Mouse (Mus musculus) telencephalon, adult 2 months (tissue): ENCODE results near the gene Hist1h2bq.

Experiments used
- DNase-seq: peaks from one replicate; pipeline ENCODE4 v3.0.0-alpha.2; 2011; ENCODE audit warnings: low read depth, low spot score

The Hist1h2bq gene

DNA sequence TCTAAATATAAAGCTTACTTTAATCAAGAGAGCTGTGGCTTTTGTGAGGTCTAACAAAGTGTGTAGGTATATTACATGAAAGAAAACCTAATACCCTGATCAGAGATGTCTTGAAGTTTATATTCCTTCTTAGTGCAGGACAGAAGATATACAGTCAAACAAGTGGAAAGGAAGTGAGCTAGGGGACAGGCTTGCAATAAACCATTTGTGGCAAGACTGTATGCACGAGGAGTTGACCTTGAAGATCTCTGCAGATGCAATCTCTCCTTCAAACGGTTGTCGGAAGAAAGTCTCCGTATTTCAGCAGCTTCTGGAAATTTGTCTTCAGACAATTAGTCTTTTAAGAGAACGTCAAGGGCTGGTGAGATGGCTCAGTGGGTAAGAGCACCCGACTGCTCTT lies 20.1 kb downstream of the Hist1h2bq start:
- no peak for DNase-seq

DNA sequence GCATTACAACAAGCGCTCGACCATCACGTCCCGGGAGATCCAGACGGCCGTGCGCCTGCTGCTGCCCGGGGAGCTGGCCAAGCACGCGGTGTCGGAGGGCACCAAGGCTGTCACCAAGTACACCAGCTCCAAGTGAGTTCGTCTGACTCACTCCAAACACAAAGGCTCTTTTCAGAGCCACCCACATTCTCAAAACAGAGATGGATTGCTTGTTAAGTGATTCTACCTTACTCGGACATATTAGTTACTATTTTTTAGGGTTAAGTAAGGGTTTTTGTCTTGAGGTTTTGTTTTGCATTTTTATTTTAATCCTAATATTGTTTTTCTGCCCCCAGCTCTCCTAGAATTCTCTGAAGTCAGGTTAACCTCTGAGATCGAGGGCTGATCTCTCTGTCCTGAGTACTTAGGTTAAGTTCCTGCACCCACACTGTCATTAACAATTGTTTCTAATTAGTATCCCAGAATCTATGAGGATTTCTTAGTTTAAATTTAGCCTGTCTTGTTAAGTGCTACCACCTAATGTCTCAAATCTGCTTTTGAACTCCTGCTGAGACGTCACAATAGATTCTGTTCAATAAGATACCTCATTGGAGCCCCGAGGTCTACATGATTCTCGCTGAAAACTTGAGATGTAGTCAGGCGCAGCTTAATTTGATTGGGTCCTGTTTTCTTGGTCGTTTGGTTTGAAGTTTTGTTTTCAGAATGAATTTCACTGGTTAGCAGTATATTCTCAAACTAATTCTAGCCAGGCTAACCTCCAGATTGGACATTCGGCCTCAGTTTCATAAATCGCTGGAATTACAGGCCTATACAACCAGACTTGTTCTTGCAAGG lies 22.0 kb downstream of the Hist1h2bq start:
- no peak for DNase-seq

DNA sequence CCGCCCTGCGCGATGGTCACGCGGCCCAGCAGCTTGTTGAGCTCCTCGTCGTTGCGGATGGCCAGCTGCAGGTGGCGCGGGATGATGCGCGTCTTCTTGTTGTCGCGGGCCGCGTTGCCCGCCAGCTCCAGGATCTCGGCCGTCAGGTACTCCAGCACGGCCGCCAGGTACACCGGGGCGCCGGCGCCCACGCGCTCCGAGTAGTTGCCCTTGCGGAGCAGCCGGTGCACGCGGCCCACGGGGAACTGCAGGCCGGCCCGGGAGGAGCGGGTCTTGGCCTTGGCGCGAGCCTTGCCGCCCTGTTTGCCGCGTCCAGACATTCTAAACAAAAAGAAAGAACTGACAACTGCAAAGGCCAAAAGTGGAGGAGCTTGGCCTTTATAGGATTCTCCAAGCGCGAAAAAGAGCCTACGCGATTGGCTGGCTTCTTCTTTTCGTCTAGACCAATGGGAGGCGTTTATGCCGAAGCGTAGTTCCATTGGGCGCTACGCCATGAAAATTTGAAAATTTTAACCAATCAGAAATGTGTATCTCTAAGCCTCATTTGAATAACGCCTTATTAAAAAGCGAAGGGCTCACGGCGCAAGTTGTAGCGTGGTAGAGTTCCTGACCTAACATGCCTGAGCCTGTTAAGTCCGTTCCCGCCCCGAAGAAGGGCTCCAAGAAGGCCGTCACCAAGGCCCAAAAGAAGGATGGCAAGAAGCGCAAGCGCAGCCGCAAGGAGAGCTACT lies 22.9 kb downstream of the Hist1h2bq start, which contains the start of the genes Hist1h2an and Hist1h2bp:
TSS of gene Hist1h2an (minus strand) at position 320 of the 731 bp plus-strand sequence.
TSS of gene Hist1h2bp (plus strand) at position 563 of the 731 bp plus-strand sequence.
- DNase-seq: peak; percentile 98

DNA sequence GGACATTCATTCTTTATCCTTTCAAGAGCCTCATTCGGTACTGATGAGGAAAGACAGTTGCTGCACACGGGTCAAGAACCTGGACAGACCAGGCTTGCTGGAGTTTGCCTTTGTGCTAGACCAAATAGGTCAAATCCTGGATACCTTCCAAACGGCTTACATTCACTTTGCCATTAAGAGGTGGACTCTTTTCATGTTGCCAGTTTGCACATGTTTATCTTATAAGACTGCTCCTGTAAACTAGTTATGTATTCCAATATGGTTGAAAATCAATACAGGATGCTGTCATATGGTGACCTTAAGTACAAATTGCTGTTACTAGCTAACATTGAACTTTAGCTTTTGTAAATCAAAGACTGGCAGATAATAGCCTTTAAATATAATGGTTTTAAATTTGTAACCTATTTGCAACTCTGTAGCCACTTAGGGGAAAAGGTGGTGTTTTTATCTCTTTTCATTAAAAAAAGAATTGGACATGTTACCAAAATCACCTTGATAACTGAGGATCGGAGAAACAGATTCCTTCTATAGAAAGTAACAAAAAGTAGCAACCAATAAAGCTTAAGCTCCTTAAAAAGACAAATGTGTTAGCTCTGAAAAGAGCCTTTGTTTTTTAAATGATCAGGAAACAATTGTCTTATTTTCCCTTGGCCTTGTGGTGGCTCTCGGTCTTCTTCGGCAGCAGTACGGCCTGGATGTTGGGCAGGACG lies 23.7 kb downstream of the Hist1h2bq start:
- DNase-seq: no peak

DNA sequence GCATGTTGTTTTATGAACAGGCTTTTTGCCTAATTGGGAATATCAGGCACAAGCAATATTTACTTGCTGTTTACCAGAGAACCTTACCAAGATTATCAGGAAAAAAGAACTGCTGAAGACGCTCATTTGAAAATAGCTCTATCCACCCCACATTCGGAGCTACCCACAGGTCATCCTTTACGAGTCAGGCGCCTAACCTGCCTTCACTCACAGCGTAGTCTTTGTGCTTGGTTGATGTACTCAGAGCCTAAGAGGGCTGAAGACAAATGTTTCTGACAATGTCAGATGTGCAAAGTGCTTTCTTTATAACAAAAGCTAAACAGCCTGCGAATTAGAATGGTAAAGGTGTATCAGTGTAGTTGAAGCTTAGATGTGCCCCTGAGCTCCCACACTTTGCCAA lies 25.7 kb downstream of the Hist1h2bq start:
- no peak for DNase-seq

DNA sequence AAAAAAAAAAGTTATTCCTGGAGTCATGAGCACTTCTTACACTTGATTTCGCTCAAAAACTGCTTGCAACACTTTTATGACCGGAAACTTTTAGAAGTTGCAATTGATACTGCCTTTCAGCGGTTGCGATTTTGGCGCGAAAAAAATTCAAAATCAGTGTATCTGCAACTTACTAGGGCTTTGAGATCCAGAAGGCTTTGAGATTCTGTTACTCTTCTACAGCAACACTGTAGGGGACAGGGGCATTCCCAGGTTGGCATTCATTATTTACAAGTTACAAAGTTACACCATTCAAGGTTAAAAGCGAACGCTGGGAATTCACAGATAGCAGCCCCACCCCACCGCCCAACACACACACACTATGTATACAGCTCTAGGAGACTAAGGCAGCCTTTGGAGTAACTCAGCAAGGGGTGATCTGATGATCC lies 26.2 kb downstream of the Hist1h2bq start:
- DNase-seq: peak; percentile 26

DNA sequence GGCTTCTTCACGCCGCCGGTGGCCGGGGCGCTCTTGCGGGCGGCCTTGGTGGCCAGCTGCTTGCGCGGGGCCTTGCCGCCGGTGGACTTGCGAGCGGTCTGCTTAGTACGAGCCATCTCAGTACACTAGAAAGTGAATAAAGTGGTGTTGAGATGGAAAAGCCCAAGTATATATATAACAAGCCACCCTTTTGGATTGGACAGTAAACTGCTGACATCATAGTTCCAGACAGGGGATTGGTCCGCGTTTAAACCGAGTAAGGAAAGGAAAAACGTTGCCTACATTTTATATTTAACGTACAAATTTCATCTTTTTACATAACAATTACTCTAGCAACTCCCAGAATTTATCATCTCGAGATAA lies 26.8 kb downstream of the Hist1h2bq start, which contains the start of gene Hist1h3i:
TSS of gene Hist1h3i (minus strand) at position 116 of the 363 bp plus-strand sequence.
- DNase-seq: peak; percentile 94

DNA sequence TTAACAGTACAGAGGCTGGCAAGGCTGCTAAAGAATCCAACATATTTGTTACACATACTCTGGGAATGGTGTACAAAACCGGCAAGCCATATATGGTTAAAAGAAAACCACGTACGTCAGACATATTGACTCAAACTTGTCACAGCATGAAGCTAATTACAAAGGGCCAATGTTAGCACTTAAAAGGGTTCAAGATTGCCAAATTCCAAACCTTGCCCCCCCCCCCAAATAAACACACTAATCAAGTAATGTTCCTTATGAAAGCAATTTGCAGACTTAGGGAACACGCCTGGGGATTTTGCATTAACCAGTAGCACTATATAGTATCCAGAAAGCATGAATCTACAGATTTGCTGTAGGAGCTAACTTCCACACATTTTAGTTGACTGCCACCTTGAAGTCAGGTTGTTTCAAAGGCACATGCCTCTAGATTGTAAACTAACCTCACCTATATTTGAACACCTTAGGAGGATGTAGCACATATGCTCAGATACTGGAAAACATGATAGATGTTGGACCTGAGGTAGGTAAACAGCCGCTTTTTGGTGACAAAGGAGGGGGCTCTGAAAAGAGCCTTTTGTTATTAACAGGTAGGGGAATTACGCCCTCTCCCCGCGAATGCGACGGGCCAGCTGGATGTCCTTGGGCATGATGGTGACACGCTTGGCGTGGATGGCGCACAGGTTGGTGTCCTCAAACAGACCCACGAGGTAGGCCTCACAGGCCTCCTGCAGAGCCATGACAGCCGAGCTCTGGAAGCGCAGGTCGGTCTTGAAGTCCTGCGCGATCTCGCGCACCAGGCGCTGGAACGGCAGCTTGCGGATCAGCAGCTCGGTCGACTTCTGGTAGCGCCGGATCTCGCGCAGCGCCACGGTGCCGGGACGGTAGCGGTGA lies 27.4 kb downstream of the Hist1h2bq start:
- peak; percentile 5 for DNase-seq

DNA sequence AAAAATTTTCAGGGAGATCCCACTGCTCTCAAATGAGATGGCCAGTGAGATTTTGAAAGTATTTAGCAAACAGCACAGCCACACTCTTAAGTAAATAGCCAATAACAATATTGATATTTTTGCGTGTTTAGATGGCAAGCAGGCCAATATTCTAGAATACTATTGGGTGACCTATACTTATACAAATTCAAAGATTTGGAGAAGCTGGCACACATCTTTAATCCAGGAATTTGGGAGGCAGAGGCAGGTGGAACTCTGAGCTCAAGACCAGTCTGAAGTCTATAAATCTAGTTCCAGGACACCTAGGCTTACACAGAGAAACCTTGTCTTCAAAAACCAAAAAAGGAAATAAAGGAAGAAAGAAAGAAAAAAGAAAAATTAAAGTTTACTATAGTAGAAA lies 28.4 kb downstream of the Hist1h2bq start:
- no peak for DNase-seq

DNA sequence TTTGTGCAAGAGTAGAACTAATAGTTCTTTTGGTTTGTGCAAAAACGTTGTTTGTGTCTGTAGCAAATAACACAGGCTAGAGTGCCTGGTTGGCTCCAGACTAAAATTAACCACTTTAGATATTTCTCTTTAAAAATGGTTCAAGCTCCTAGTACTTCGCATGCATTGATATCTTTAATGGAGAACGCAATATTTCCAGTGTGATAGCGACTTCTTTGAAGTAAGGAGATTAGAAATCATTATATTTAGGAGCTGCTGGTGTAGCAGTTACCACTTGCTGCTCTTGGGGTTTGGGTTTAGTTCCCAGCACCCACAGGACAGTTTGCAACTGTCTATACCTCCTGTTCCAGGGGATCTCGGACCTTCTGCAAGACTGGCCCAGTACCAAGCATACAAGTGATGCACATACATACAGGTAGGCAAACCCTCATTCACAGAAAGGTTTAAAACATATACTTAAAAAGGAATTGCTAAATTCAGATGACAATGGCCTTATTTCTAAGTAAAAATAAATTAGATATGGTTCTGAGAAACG lies 28.9 kb downstream of the Hist1h2bq start:
- DNase-seq: no peak

DNA sequence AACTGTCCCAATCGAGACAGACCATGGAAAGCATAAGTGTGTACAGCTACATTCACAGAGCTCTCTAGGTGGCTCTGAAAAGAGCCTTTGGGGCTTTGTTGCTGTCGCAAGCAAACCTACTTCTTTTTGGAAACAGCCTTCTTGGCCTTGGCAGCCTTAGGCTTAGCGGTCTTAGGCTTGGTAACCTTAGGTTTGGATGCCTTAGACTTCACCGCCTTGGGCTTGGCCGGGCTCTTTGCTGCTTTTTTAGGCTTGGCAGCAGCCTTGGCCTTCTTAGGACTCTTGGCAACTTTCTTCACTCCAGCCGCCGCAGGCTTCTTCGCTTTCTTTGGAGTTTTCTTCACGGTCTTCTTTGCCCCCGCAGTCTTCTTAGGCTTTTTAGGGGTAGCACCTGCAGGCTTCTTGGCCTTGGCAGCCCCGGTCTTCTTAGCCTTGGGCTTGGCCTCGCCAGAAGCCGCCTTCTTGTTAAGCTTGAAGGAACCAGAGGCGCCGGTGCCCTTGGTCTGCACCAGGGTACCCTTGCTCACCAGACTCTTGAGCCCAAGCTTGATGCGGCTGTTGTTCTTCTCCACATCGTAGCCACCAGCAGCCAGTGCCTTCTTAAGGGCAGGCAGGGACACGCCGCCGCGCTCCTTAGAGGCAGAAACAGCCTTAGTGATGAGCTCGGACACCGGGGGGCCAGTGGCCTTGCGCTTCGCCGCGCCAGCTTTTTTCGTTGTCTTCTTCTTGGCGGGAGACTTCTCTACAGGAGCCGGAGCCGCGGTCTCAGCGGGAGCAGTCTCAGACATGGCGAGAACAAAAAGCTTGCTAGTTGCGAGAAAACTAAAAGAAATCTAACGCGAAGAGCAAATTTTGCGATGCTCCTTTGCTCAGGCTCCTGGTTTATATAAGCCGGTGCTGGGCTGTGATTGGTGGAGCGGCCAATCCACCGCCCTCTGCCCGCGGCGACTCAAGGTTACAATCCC lies 29.9 kb downstream of the Hist1h2bq start, which contains the start of gene Hist1h1b:
TSS of gene Hist1h1b (minus strand) at position 859 of the 965 bp plus-strand sequence.
- peak; percentile 31 for DNase-seq

DNA sequence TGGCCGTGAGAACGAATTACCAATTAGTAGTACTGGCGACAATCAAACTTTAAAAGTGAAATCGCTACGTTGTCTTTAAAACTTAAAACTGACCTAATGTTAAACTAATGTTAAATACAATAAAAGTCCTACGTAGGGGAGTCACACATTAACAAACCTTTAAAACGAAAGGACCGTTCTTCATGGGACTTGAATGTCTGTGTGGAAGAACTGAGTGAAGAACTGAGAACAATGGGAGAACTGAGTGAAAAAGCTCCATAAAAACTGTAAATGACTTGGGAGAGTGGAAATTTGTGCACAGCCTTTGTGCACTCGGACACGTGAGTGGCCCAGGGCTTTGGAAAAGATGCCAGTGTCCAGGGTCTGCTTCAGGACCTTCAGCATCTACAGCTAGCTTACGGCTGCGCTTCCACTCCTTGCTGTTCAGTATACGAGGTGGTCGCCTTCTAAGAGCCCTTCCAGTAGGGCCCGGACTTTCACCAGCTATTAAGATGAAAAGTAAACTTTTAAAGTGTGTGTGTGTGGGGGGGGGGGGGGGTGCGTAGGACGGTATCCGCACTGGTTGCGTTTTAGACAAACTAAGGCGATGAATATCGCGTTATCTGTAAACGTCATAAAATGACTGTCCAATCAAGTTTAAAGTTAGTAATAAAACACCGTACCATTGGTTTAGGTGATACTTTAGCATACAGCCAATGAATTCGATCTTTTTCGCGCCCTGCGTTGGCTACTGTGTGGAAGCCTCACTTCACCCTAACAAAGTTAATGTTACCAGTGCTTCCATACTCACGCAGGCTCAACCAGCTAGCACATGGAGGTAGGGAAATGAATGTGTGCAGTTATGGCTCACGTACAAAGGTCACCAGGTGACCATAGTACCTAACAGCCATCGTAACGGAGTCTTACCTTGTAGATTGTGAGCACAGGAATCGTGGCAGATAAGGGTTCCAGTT lies 30.9 kb downstream of the Hist1h2bq start:
- peak; percentile 93 for DNase-seq
